Mouse (Mus musculus): Measurements from ENCODE around the gene Fut8. TPM values are rescaled to one million over a fixed set of nuclear protein-coding genes. Genes with fewer than 3 reads are reported as not detected.

Gene Fut8
- 16.3 and 19.6 TPM in 2 replicates for polyA plus RNA-seq (2015; fragmentation: Nextera tagmentation; extraction: Ambion mirVana)

DNA sequence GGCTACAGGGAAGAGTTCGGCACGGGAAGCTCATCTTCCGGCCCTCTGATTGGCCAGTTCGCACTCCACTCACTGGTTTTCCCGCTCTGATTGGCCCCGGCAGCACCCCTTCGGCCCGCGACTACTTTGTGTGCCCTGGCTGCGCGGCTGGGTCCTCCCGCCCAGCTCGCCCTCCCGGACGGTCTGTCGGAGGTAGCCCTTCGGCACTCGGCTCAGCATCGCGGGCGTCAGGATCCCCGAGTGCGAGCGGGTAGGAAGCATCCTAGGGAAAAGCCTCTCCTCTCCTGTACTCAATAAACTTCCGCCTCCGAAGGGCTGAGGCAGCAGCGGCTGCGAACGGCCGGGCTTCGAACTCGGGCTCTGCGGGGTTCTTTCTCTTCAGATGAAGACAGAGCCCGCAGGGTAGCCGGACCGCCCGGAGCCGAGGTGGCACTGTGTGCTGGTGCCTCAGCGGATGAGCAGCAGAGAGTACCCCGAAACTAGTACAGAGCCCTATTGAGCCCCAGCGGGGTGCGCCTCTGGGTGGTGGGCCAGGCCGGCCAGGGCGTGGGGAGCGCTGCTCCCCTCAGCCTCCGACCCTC, at the start of gene Fut8:
TSS of gene Fut8 (plus strand) at position 176 of the 581 bp plus-strand sequence.
- H3K9ac ChIP-seq (ENCODE audit: low read length) = peak within 1 kb of the TSS; percentile 96
- peak within 1 kb of the TSS; percentile 93 for H3K27ac ChIP-seq (ENCODE audit: low read length)
- under 1% methylated on average over 46 of the region's 46 CpGs for WGBS
- peaks cover 3% of the 10 kb centered on the region; the same call in 1 of the 2 replicates for H3K4me1 ChIP-seq (ENCODE audit: control insufficient read depth, insufficient read depth, low read length)
- H3K4me2 ChIP-seq (ENCODE audit: low read depth, low read length) = peak within 1 kb of the TSS; percentile 96
- no peaks in the 10 kb centered on the region for H3K27me3 ChIP-seq (ENCODE audit: control insufficient read depth, insufficient read depth, low read length)
- no peaks in the 10 kb centered on the region for H3K36me3 ChIP-seq (ENCODE audit: control insufficient read depth, insufficient read depth)
- peak within 1 kb of the TSS; percentile 95 for H3K4me3 ChIP-seq (ENCODE audit: low read length)
- ATAC-seq (replicated peaks; ENCODE audit: extremely low read depth, insufficient read depth, low FRiP score) = peak; percentile 85
- no peaks in the 10 kb centered on the region for H3K9me3 ChIP-seq (replicated peaks; ENCODE audit: control insufficient read depth, low read length)

- WGBS = 43% methylated on average over 4 of the region's 4 CpGs
- no peak overlapping the region for H3K27ac ChIP-seq (ENCODE audit: low read length)
- no peaks in the 10 kb centered on the region for H3K9me3 ChIP-seq (replicated peaks; ENCODE audit: control insufficient read depth, low read length)
- H3K4me1 ChIP-seq (ENCODE audit: control insufficient read depth, insufficient read depth, low read length) = 0 out of 2 replicates have a peak, but pooled peaks cover 4% of the 10 kb centered on the region
- no peaks in the 10 kb centered on the region for H3K27me3 ChIP-seq (ENCODE audit: control insufficient read depth, insufficient read depth, low read length)
- ATAC-seq (replicated peaks; ENCODE audit: extremely low read depth, insufficient read depth, low FRiP score) = no peak
- no peak overlapping the region for H3K9ac ChIP-seq (ENCODE audit: low read length)
- H3K4me2 ChIP-seq (ENCODE audit: low read depth, low read length) = no peak overlapping the region
- no peaks in the 10 kb centered on the region for H3K36me3 ChIP-seq (ENCODE audit: control insufficient read depth, insufficient read depth)
- H3K4me3 ChIP-seq (ENCODE audit: low read length) = no peak overlapping the region
Measured at GRCm38 (mm10) chr12:77189161-77189560, 48.8 kb upstream of the Fut8 start.

GRCm38 (mm10) chr12:77189933-77190446, 47.9 kb upstream of the Fut8 start:
- Histone ChIP-seq H3K4me2 (ENCODE audit: low read depth, low read length) (no peak overlapping the region), H3K27ac (ENCODE audit: low read length) (no peak overlapping the region), H3K4me1 (ENCODE audit: control insufficient read depth, insufficient read depth, low read length) (0 out of 2 replicates have a peak, but pooled peaks cover 4% of the 10 kb centered on the region), H3K27me3 (ENCODE audit: control insufficient read depth, insufficient read depth, low read length) (no peaks in the 10 kb centered on the region), H3K9ac (ENCODE audit: low read length) (no peak overlapping the region), H3K36me3 (ENCODE audit: control insufficient read depth, insufficient read depth) (no peaks in the 10 kb centered on the region), H3K4me3 (ENCODE audit: low read length) (no peak overlapping the region), H3K9me3 (replicated peaks; ENCODE audit: control insufficient read depth, low read length) (no peaks in the 10 kb centered on the region)
- ATAC-seq (replicated peaks; ENCODE audit: extremely low read depth, insufficient read depth, low FRiP score) = no peak
- WGBS = 88% methylated on average over 3 of the region's 3 CpGs

GRCm38 (mm10) chr12:77191478-77192271, 46.2 kb upstream of the Fut8 start:
- Histone ChIP-seq H3K4me1 (ENCODE audit: control insufficient read depth, insufficient read depth, low read length) (0 out of 2 replicates have a peak, but pooled peaks cover 4% of the 10 kb centered on the region), H3K36me3 (ENCODE audit: control insufficient read depth, insufficient read depth) (no peaks in the 10 kb centered on the region), H3K9ac (ENCODE audit: low read length) (no peak overlapping the region), H3K9me3 (replicated peaks; ENCODE audit: control insufficient read depth, low read length) (no peaks in the 10 kb centered on the region), H3K4me2 (ENCODE audit: low read depth, low read length) (no peak overlapping the region), H3K4me3 (ENCODE audit: low read length) (no peak overlapping the region), H3K27me3 (ENCODE audit: control insufficient read depth, insufficient read depth, low read length) (no peaks in the 10 kb centered on the region), H3K27ac (ENCODE audit: low read length) (no peak overlapping the region)
- 88% methylated on average over 9 of the region's 9 CpGs for WGBS
- no peak for ATAC-seq (replicated peaks; ENCODE audit: extremely low read depth, insufficient read depth, low FRiP score)

DNA sequence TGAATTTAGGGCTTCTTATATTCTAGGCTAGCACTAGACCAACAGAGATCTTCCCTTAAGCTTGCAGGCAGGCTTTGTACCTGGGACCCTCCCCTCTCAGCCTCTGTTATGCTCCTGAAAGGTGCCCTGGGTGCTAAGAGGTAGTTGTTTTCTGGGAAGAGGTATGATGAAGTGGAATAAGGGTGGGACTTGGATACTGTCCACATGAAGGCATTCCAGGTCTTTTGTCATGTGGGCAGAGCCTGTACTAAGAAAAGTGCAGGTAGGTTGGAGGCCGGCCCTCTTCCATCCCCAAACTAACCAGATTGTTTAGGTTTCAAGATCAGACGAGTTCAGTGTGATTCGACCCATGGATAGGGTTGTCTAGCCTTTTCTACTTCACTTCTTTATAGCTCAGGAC, 45.2 kb upstream of the Fut8 start:
- WGBS = 82% methylated on average over 3 of the region's 3 CpGs
- Histone ChIP-seq H3K9ac (ENCODE audit: low read length) (no peak overlapping the region), H3K4me1 (ENCODE audit: control insufficient read depth, insufficient read depth, low read length) (0 out of 2 replicates have a peak, but pooled peaks cover 4% of the 10 kb centered on the region), H3K9me3 (replicated peaks; ENCODE audit: control insufficient read depth, low read length) (no peaks in the 10 kb centered on the region), H3K36me3 (ENCODE audit: control insufficient read depth, insufficient read depth) (no peaks in the 10 kb centered on the region), H3K27ac (ENCODE audit: low read length) (no peak overlapping the region), H3K27me3 (ENCODE audit: control insufficient read depth, insufficient read depth, low read length) (no peaks in the 10 kb centered on the region), H3K4me3 (ENCODE audit: low read length) (no peak overlapping the region), H3K4me2 (ENCODE audit: low read depth, low read length) (no peak overlapping the region)
- no peak for ATAC-seq (replicated peaks; ENCODE audit: extremely low read depth, insufficient read depth, low FRiP score)

DNA sequence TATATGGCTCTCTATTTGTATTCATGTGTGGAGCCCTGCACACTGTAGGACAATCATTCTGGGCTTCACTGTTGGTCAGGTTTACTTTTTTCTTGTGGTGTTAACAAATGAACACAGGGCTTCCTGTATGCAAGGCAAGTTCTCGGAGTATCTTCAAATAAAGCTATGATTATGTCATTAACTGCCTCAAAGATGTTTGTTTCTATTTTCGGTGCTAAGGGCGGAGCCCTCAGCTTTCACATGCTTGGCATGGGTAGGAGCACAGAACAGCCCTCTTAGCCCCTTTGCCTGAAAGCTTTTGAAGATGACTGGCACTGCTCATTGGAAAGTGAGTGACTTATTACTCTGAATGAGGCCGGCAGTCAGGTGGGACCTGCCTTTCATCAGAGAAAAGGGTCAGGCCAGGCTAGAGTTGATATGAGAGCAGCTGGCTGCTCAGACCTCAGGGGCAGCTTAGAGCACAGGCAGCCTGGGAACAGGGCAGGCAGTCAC, 44.7 kb upstream of the Fut8 start:
- 0 out of 2 replicates have a peak, but pooled peaks cover 4% of the 10 kb centered on the region for H3K4me1 ChIP-seq (ENCODE audit: control insufficient read depth, insufficient read depth, low read length)
- H3K36me3 ChIP-seq (ENCODE audit: control insufficient read depth, insufficient read depth) = no peaks in the 10 kb centered on the region
- no peaks in the 10 kb centered on the region for H3K27me3 ChIP-seq (ENCODE audit: control insufficient read depth, insufficient read depth, low read length)
- WGBS = 29% methylated on average over 4 of the region's 4 CpGs
- no peak overlapping the region for H3K9ac ChIP-seq (ENCODE audit: low read length)
- H3K4me3 ChIP-seq (ENCODE audit: low read length) = no peak overlapping the region
- ATAC-seq (replicated peaks; ENCODE audit: extremely low read depth, insufficient read depth, low FRiP score) = peak; percentile 52; the same call in 1 of the 2 replicates
- peak overlapping the region; percentile 27; the same call in 1 of the 2 replicates for H3K27ac ChIP-seq (ENCODE audit: low read length)
- no peak overlapping the region for H3K4me2 ChIP-seq (ENCODE audit: low read depth, low read length)
- H3K9me3 ChIP-seq (replicated peaks; ENCODE audit: control insufficient read depth, low read length) = no peaks in the 10 kb centered on the region

GRCm38 (mm10) chr12:77195044-77195443, 42.9 kb upstream of the Fut8 start:
- no peak overlapping the region for H3K4me3 ChIP-seq (ENCODE audit: low read length)
- no peak overlapping the region for H3K9ac ChIP-seq (ENCODE audit: low read length)
- 65% methylated on average over 2 of the region's 2 CpGs for WGBS
- no peaks in the 10 kb centered on the region for H3K27me3 ChIP-seq (ENCODE audit: control insufficient read depth, insufficient read depth, low read length)
- H3K27ac ChIP-seq (ENCODE audit: low read length) = no peak overlapping the region
- H3K4me1 ChIP-seq (ENCODE audit: control insufficient read depth, insufficient read depth, low read length) = 0 out of 2 replicates have a peak, but pooled peaks cover 4% of the 10 kb centered on the region
- H3K4me2 ChIP-seq (ENCODE audit: low read depth, low read length) = no peak overlapping the region
- H3K9me3 ChIP-seq (replicated peaks; ENCODE audit: control insufficient read depth, low read length) = no peaks in the 10 kb centered on the region
- ATAC-seq (replicated peaks; ENCODE audit: extremely low read depth, insufficient read depth, low FRiP score) = no peak; the same call in 1 of the 2 replicates
- H3K36me3 ChIP-seq (ENCODE audit: control insufficient read depth, insufficient read depth) = no peaks in the 10 kb centered on the region

DNA sequence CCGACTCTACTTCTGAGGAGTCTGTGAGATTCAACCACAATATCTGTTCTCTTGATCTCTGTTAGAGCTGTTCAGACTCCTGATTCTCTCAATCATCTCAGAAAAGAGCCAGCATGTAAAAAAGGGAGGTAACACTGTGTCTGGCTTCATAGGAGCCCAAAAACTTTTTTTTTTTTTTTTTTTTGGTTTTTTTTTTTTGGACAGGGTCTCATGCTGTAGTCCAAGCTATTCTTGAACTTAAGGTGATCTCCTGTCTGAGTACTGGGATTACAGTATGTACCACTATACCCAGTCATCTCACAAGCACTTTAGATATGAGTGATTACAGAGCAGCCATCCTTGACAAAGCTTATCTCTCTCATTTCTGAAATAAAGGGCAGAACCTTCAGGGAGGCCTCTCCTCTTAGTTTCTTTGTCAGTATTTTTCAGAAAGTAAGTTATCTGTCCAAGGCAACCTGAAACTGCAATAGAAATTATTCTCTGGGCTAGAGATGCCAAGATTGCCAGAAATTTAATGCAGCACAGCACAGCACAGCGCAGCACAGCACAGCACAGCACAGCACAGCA, 41.3 kb upstream of the Fut8 start:
- H3K9me3 ChIP-seq (replicated peaks; ENCODE audit: control insufficient read depth, low read length) = no peaks in the 10 kb centered on the region
- ATAC-seq (replicated peaks; ENCODE audit: extremely low read depth, insufficient read depth, low FRiP score) = no peak
- no peak overlapping the region for H3K4me3 ChIP-seq (ENCODE audit: low read length)
- WGBS = 91% methylated on average over 2 of the region's 2 CpGs
- H3K4me2 ChIP-seq (ENCODE audit: low read depth, low read length) = no peak overlapping the region
- H3K9ac ChIP-seq (ENCODE audit: low read length) = no peak overlapping the region
- no peak overlapping the region for H3K27ac ChIP-seq (ENCODE audit: low read length)
- no peaks in the 10 kb centered on the region for H3K27me3 ChIP-seq (ENCODE audit: control insufficient read depth, insufficient read depth, low read length)
- H3K36me3 ChIP-seq (ENCODE audit: control insufficient read depth, insufficient read depth) = no peaks in the 10 kb centered on the region
- H3K4me1 ChIP-seq (ENCODE audit: control insufficient read depth, insufficient read depth, low read length) = 0 out of 2 replicates have a peak, but pooled peaks cover 4% of the 10 kb centered on the region

Data from heart, embryonic 16.5 days (tissue).